17 mouse cellular contexts compared by ENCODE assay signal in genomic region chr17:11573666-11574065, GRCm38 (mm10).
DNase-seq lines count a peak whose midpoint lies in the region; ATAC-seq lines count a peak whose summit lies in the region.
"Had no signal": no experiment of that assay in that cellular context is flagged by ENCODE, and none has a peak within 500 bp of the region (broad histone marks: within the 10 kb centered on the region; RNA-seq: fewer than 3 reads in every experiment).

No protein-coding gene starts in this region.

- peak; percentile 94 for ATAC-seq in frontal cortex, adult (ENCODE audit: low TSS enrichment)
- no peak for ATAC-seq in kidney, embryonic 14.5 days (ENCODE audit: low FRiP score, low TSS enrichment)
- ATAC-seq in hindbrain, embryonic 16.5 days, result no peak
- ATAC-seq: CD4-positive, CD25-positive, alpha-beta regulatory T cell, adult 4 months had no signal

- no peak overlapping the region for H3K9ac ChIP-seq in kidney, embryonic 14.5 days (ENCODE audit: low read depth, low read length)
- H3K9ac ChIP-seq in hindbrain, embryonic 16.5 days (ENCODE audit: low read depth, low read length), result no peak overlapping the region
- H3K9ac ChIP-seq: hindbrain, embryonic 14.5 days; limb, embryonic 12.5 days had no signal

- no peaks in the 10 kb centered on the region for H3K27me3 ChIP-seq in kidney, embryonic 14.5 days (ENCODE audit: control insufficient read depth, insufficient read depth, low read length)
- no peaks in the 10 kb centered on the region for H3K27me3 ChIP-seq in hindbrain, embryonic 16.5 days (replicated peaks; ENCODE audit: control insufficient read depth, insufficient read depth, low read length)
- H3K27me3 ChIP-seq: limb, embryonic 12.5 days had no signal

- DNase-seq in frontal cortex, postnatal 14 days (ENCODE audit: low spot score in 2 of 2), result peak; percentile 17 to 23
- DNase-seq in layer of hippocampus, postnatal 14 days (ENCODE audit: low spot score in 2 of 2), result peak; percentile 34 to 71
- peak; percentile 61 to 79 for DNase-seq in right cerebral cortex, postnatal 10 days (ENCODE audit: low spot score in 2 of 2)
- DNase-seq in cerebellum, postnatal 25 days, result no peak
- DNase-seq: cerebellum, postnatal 10 days; heart, adult 2 months; kidney, adult 11 months; kidney, postnatal 25 days; lung, postnatal 36 days; thymus, adult 2 months had no signal

- H3K4me2 ChIP-seq in kidney, embryonic 14.5 days (replicated peaks; ENCODE audit: low read depth, low read length), result no peak overlapping the region
- no peak overlapping the region for H3K4me2 ChIP-seq in hindbrain, embryonic 16.5 days (ENCODE audit: low read length)
- H3K4me2 ChIP-seq: hindbrain, embryonic 14.5 days; limb, embryonic 12.5 days; midbrain, embryonic 11.5 days had no signal

- H3K36me3 ChIP-seq in kidney, embryonic 14.5 days (ENCODE audit: control insufficient read depth, insufficient read depth, low read length), result no peaks in the 10 kb centered on the region
- H3K36me3 ChIP-seq in hindbrain, embryonic 16.5 days (ENCODE audit: control insufficient read depth, insufficient read depth, low read length), result no peaks in the 10 kb centered on the region
- H3K36me3 ChIP-seq: limb, embryonic 12.5 days had no signal

- H3K4me1 ChIP-seq in kidney, embryonic 14.5 days (ENCODE audit: control insufficient read depth, insufficient read depth, low read length), result no peaks in the 10 kb centered on the region
- H3K4me1 ChIP-seq in hindbrain, embryonic 16.5 days (ENCODE audit: control insufficient read depth, insufficient read depth, low read depth, low read length), result no peaks in the 10 kb centered on the region
- H3K4me1 ChIP-seq: limb, embryonic 12.5 days had no signal

- no peaks in the 10 kb centered on the region for H3K9me3 ChIP-seq in kidney, embryonic 14.5 days (ENCODE audit: control insufficient read depth, low read length)
- no peaks in the 10 kb centered on the region for H3K9me3 ChIP-seq in hindbrain, embryonic 16.5 days (ENCODE audit: control insufficient read depth, low read length)
- H3K9me3 ChIP-seq: limb, embryonic 12.5 days had no signal

- 92% methylated on average over 9 of the region's 9 CpGs for WGBS in kidney, embryonic 14.5 days
- WGBS in hindbrain, embryonic 16.5 days, result 90% methylated on average over 9 of the region's 9 CpGs

- H3K4me3 ChIP-seq in kidney, embryonic 14.5 days (ENCODE audit: low read length), result no peak overlapping the region
- H3K4me3 ChIP-seq in hindbrain, embryonic 16.5 days (ENCODE audit: low read length), result no peak overlapping the region
- H3K4me3 ChIP-seq: heart, adult 2 months; limb, embryonic 12.5 days had no signal

- no peak overlapping the region for H3K27ac ChIP-seq in kidney, embryonic 14.5 days (ENCODE audit: low read depth, low read length)
- H3K27ac ChIP-seq in hindbrain, embryonic 16.5 days (ENCODE audit: low read depth, low read length), result no peak overlapping the region
- H3K27ac ChIP-seq: heart, adult 2 months; hindbrain, embryonic 14.5 days; limb, embryonic 12.5 days had no signal

Comparison
In these comparisons a context has a peak if more than half of its experiments do, and no peak if none do; other contexts are left out.
1. DNase-seq: peak in frontal cortex, postnatal 14 days (2 of 2), layer of hippocampus, postnatal 14 days (2 of 2) and right cerebral cortex, postnatal 10 days (2 of 2); none in cerebellum, postnatal 25 days (0 of 2).